Mouse (Mus musculus): ENCODE results near the gene A430089I19Rik.
"Not testable (repeated sequence)": the region's sequence is repeated elsewhere in the genome, so short reads cannot be mapped to it uniquely, and the experiment has no call there.

The A430089I19Rik gene

DNA sequence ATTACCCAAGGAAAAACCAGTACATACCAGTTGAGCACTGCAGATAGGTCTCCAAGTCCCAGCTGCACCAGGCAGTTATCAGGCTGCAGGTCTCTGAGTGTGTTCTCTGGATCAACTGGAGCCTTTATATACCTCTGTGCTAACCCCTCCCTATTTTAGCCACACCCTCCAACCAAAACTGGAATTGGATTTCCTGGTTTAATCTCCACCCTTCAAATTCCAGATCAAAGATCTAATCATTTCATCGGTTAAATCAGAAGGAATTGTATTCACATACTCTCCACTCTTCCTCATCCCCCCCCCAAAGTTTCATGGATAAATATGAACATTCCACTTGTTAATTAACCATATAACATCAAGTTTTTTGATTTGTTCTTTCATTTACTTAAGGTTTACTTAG is at the start of gene A430089I19Rik:
TSS of gene A430089I19Rik (minus strand) at position 101 of the 400 bp plus-strand sequence.
- DNase-seq, result not testable (repeated sequence)

DNA sequence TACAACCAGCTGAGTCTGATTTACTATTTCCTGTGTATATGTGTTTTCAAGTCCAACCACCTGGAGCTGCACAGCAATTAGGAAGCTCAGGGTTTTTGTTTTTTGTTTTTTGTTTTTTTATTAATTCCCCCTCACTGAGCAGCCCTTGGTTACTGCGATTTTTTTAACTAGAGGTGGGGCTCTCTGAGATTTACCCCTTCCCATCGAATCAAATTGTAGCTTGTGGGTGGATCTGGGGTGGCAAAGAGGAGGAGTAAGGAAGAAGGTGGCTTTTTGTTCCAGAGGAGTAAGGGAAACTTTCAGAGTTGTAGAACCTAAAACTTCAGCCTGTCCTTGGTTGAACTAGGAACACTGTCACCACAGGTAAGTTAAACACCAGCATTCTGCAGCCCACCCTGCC is 32.9 kb upstream of the A430089I19Rik start, which contains the start of gene AA792892:
TSS of gene AA792892 (plus strand) at position 301 of the 400 bp plus-strand sequence.
- not testable (repeated sequence) for DNase-seq

DNA sequence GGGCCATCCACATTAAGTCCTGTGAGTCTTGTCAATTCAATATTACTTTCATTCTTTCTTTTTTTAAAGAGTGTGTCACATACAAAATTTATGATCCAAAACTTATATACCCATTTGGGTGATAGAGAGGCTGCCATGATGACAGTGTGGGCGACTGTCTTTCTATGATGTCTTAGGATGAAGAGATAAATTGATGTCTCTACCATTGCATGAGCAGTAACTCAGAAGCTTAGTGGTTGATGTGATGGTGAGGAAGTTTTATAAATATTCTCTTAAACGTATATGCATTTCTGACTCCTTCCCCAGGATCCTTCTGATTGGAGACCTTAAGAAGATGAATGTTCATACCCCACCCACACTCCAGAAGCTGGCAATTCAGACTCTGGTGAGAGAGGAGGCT is 7.5 kb upstream of the A430089I19Rik start, which contains the start of gene Gm6502:
TSS of gene Gm6502 (plus strand) at position 301 of the 400 bp plus-strand sequence.
- DNase-seq, result not testable (repeated sequence)
